Mouse (Mus musculus) midbrain, embryonic 16.5 days (tissue): ENCODE data around the gene Qtrt1. TPM values are rescaled to one million over a fixed set of nuclear protein-coding genes. Genes with fewer than 3 reads are reported as not detected.

Experiments
- ATAC-seq: fragments of 200-750 bp; cut with Nextera tagmentation; 2 replicates; pipeline ENCODE4 v1.8.0; 2017; ENCODE audit warnings: moderate TSS enrichment
- H3K27ac ChIP-seq: fragments of 300-500 bp; sonication (generic); 2 replicates; pipeline ENCODE4 v1.5.1; 2014; ENCODE audit warnings: mild to moderate bottlenecking, low read length, mixed read lengths
- H3K27me3 ChIP-seq: fragments of 300-500 bp; sonication (generic); 2 replicates; pipeline ENCODE4 v1.6.1; 2014; ENCODE audit warnings: low read depth, low read length, mixed read lengths; ENCODE audit not compliant: control insufficient read depth, insufficient read depth
- H3K36me3 ChIP-seq: fragments of 300-500 bp; sonication (generic); 2 replicates; pipeline ENCODE4 v1.6.1; 2014; ENCODE audit warnings: mild to moderate bottlenecking, low read length, moderate library complexity, mixed read lengths; ENCODE audit not compliant: control insufficient read depth, insufficient read depth
- H3K4me1 ChIP-seq: fragments of 300-500 bp; sonication (generic); 2 replicates; pipeline ENCODE4 v1.6.1; 2014; ENCODE audit warnings: mild to moderate bottlenecking, low read length, mixed read lengths; ENCODE audit not compliant: control insufficient read depth, insufficient read depth
- H3K4me2 ChIP-seq: fragments of 300-500 bp; sonication (generic); 2 replicates; pipeline ENCODE4 v1.6.1; 2014; ENCODE audit warnings: mild to moderate bottlenecking, low read length, mixed read lengths
- H3K4me3 ChIP-seq: fragments of 300-500 bp; sonication (generic); 2 replicates; pipeline ENCODE4 v1.5.1; 2014; ENCODE audit warnings: low read depth, mild to moderate bottlenecking, low read length, moderate library complexity, mixed read lengths
- H3K9ac ChIP-seq: fragments of 300-500 bp; sonication (generic); 2 replicates; pipeline ENCODE4 v1.6.1; 2014; ENCODE audit warnings: low read depth, low read length, mixed read lengths
- H3K9me3 ChIP-seq: fragments of 300-500 bp; sonication (generic); replicated peaks from 2 replicates; pipeline ENCODE4 v1.6.1; 2014; ENCODE audit warnings: mild to moderate bottlenecking, low read length, mixed read lengths; ENCODE audit not compliant: control insufficient read depth, poor library complexity, severe bottlenecking
- WGBS: fragments of 180-500 bp; shearing (Covaris S2); extraction: QIAGEN DNeasy Blood & Tissue Kit; methylation state at CpG from one replicate; pipeline ENCODE4 v1.1.7; 2014; 5-methylcytosine and 5-hydroxymethylcytosine counted together
- polyA plus RNA-seq: library from polyadenylated mRNA; unstranded; fragments of >200 nt; fragmentation: Nextera tagmentation; extraction: Ambion mirVana; gene quantifications from 2 replicates; pipeline ENCODE4 v1.2.1, GENCODE M21; 2015

Qtrt1 gene
- polyA plus RNA-seq, 1 experiment from 2014 or later: 54.0 TPM

DNA sequence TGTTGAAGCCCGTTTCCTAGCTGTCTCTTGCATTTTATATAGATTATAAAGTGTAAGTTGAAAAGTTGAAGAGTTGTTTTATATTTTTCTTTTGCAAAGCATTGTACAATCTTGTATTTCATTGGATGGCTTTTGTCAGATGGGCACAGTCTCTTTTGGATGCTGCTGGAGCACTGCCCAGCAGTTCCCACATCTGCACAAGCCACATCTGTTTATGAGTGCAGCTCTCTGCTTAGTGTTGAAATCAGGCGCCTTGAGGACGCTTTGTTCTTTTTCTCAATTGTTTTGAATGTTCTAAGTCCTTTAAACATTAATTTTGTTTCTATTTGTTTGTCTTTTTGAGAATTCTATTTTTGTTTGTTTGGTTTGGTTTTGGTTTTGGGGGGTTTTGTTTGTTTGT, 26.6 kb downstream of the Qtrt1 start:
- Histone ChIP-seq H3K4me1 (no peaks in the 10 kb centered on the region), H3K9me3 (no peaks in the 10 kb centered on the region), H3K36me3 (no peaks in the 10 kb centered on the region), H3K9ac (no peak overlapping the region), H3K4me2 (no peak overlapping the region), H3K4me3 (no peak overlapping the region), H3K27me3 (no peaks in the 10 kb centered on the region), H3K27ac (no peak overlapping the region)
- no peak for ATAC-seq
- 80% methylated on average over 3 of the region's 3 CpGs for WGBS

DNA sequence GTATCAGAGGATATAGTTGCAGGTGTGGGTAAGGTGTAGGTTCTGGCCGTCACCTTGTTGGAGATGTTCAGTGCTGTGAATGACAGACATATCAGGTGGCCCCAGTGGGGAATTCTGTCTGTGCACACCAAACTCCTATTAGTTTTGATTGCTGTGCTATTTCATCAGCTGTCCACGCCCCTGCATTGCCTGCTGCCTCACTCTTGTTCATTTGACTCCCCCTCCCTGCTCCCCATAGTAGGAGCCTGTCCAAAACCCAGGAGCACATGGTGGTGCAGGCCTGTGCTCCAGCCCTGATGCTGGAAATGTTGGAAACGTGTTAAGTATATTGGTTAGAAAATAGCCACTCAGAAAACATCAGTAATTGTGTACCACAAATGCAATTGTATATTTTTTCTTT, 27.8 kb downstream of the Qtrt1 start:
- ATAC-seq: no peak
- Histone ChIP-seq H3K36me3 (no peaks in the 10 kb centered on the region; the same call in 1 of the 2 replicates), H3K4me1 (no peaks in the 10 kb centered on the region), H3K27me3 (no peaks in the 10 kb centered on the region), H3K27ac (no peak overlapping the region), H3K9ac (no peak overlapping the region), H3K9me3 (no peaks in the 10 kb centered on the region), H3K4me2 (no peak overlapping the region), H3K4me3 (no peak overlapping the region)
- WGBS: 73% methylated on average over 3 of the region's 3 CpGs

DNA sequence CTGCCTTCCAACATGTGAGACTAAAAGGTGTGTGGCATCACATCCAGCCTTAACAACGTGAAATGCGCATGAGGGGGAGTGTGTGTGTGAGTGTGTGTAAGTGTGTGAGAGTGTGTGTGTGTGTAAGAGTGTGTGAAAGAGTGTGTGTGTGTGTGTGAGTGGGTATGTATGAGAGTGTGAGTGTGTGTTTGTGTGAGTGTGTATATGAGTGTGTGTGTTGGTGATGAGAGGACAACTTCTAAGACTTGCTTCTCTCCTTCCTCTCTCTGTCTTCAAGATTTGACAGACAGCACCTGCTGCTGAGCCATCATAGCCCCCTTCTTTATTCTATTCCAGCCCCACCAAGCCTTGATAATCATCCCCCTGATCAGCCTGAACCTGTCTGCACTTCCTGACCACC, 28.3 kb downstream of the Qtrt1 start:
- Histone ChIP-seq H3K4me3 (no peak overlapping the region), H3K4me2 (no peak overlapping the region), H3K9ac (no peak overlapping the region), H3K9me3 (no peaks in the 10 kb centered on the region), H3K4me1 (no peaks in the 10 kb centered on the region), H3K36me3 (no peaks in the 10 kb centered on the region; the same call in 1 of the 2 replicates), H3K27me3 (no peaks in the 10 kb centered on the region), H3K27ac (no peak overlapping the region)
- ATAC-seq: no peak
- 98% methylated on average over 2 of the region's 2 CpGs for WGBS

DNA sequence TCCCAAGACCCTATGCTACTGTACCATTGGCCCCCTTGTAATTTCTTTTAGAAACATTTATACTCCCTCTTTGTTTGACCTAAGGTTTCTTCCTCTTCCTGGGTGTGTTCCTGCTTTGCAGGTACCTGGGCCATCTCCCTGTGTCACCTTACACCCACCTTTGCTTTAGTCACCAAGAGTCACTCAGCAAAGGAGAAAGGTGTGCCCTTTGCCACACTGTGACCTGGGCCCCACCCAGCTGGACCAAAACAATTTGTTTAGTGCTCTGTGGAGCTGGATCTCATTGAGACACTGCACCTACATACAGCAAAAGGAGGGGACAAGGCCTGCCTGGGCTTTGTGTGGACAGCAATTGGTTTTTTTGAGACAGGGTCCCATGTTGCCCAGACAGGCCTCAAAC, 28.8 kb downstream of the Qtrt1 start:
- Histone ChIP-seq H3K4me1 (no peaks in the 10 kb centered on the region), H3K4me3 (no peak overlapping the region), H3K9me3 (no peaks in the 10 kb centered on the region), H3K9ac (no peak overlapping the region), H3K4me2 (no peak overlapping the region), H3K27me3 (no peaks in the 10 kb centered on the region), H3K27ac (no peak overlapping the region), H3K36me3 (no peaks in the 10 kb centered on the region; the same call in 1 of the 2 replicates)
- ATAC-seq: no peak

DNA sequence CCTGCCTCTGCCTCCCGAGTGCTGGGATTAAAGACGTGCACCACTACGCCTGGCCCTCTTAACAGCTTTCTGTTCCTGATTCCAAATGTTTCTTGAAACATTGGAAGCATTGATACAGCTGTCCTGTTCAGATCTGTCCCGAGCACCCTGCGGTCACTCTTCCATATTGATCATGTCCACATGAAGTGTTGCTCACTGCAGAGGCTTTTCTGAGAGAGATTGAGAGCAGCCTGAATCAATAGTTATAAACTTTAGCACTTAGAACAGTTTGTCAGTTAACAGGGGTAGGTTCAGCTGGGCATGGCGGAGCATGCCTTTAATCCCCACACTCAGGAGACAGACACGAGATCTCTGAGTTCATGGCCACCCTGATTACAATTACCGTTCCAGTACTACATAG, 32.2 kb downstream of the Qtrt1 start:
- Histone ChIP-seq H3K4me1 (no peaks in the 10 kb centered on the region), H3K4me3 (no peak overlapping the region), H3K27me3 (no peaks in the 10 kb centered on the region), H3K9me3 (no peaks in the 10 kb centered on the region), H3K9ac (no peak overlapping the region), H3K27ac (no peak overlapping the region), H3K4me2 (no peak overlapping the region), H3K36me3 (no peaks in the 10 kb centered on the region; the same call in 1 of the 2 replicates)
- WGBS: 95% methylated on average over 8 of the region's 8 CpGs
- ATAC-seq: no peak

DNA sequence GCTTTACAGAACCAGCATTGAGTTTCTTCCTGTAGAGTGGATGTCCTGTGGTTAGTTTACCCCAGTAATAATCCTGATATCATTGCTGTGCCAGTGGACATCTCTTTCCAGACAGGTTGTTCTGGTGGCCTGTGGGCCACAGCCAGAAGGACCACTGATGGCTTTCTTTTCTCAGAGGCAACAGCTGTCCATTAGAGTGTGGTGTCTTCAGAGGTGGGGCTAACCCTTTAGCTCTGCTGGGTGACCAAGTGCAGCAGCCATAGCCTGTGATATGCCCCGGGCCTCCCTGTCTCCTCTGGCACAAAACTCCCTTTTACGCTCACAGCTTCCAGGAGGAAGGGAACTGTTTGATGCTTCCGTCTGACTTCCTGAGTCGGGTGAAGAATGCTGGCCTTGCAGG, 32.9 kb downstream of the Qtrt1 start:
- Histone ChIP-seq H3K4me1 (no peaks in the 10 kb centered on the region), H3K4me2 (no peak overlapping the region), H3K9me3 (no peaks in the 10 kb centered on the region), H3K27ac (no peak overlapping the region), H3K4me3 (no peak overlapping the region), H3K36me3 (no peaks in the 10 kb centered on the region; the same call in 1 of the 2 replicates), H3K9ac (no peak overlapping the region), H3K27me3 (no peaks in the 10 kb centered on the region)
- 94% methylated on average over 4 of the region's 4 CpGs for WGBS
- ATAC-seq: no peak

DNA sequence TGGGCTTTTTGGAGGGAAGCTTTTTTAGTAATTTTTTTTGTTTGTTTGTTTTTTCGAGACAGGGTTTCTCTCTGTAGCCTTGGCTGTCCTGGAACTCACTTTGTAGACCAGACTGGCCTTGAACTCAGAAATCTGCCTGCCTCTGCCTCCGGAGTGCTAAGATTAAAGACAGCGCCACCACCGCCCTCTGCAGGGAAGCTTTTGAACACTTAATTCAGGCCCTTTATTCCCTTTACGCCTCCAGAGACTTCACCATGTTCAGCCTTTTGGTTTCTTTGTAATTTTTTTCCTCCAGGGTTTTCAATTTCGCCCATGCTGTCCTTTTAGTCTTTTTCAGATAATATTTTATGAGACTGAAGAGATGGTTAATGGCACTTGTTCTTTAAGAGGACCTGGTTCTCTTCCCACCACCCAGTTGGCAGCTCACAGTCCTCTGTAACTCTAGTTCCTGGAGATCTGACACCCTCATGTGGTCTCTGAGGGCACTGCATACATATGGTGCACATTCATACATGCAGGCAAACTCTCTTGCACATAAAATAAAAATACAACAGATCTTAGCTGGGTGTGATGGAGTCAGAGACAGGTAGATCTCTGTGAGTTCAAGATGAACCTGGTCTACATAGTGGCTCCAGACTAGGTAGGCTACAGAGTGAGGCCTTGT, 33.6 kb downstream of the Qtrt1 start:
- H3K4me2 ChIP-seq: no peak overlapping the region
- ATAC-seq: no peak
- H3K4me3 ChIP-seq: no peak overlapping the region
- H3K27me3 ChIP-seq: no peaks in the 10 kb centered on the region
- 93% methylated on average over 6 of the region's 6 CpGs for WGBS
- no peak overlapping the region for H3K27ac ChIP-seq
- H3K9me3 ChIP-seq: no peaks in the 10 kb centered on the region
- no peak overlapping the region for H3K9ac ChIP-seq
- no peaks in the 10 kb centered on the region; the same call in 1 of the 2 replicates for H3K36me3 ChIP-seq
- no peaks in the 10 kb centered on the region for H3K4me1 ChIP-seq

DNA sequence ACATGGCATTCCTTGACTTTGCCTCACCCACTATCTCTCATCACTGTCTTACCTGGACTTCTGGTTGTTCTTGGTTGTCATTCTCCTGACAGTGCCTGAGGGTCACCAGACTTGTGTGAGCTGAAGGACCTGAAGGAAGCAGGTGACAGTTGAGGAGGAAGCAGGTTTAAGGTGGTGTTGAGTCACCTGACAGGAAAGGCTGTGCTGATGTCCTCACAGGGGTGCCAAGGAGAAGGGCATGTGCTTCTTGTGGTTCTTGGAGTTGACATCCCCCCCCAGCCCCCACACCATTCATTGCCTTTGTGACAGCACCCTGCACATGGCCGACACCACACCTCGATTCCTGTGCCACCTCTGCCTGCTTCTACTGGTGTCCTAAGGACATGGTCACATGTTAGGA, 36.1 kb downstream of the Qtrt1 start:
- no peaks in the 10 kb centered on the region; the same call in 1 of the 2 replicates for H3K4me1 ChIP-seq
- no peak overlapping the region for H3K9ac ChIP-seq
- 95% methylated on average over 2 of the region's 2 CpGs for WGBS
- no peak for ATAC-seq
- H3K4me3 ChIP-seq: no peak overlapping the region
- no peak overlapping the region for H3K27ac ChIP-seq
- no peaks in the 10 kb centered on the region for H3K9me3 ChIP-seq
- no peaks in the 10 kb centered on the region for H3K27me3 ChIP-seq
- no peaks in the 10 kb centered on the region; the same call in 1 of the 2 replicates for H3K36me3 ChIP-seq
- H3K4me2 ChIP-seq: no peak overlapping the region

DNA sequence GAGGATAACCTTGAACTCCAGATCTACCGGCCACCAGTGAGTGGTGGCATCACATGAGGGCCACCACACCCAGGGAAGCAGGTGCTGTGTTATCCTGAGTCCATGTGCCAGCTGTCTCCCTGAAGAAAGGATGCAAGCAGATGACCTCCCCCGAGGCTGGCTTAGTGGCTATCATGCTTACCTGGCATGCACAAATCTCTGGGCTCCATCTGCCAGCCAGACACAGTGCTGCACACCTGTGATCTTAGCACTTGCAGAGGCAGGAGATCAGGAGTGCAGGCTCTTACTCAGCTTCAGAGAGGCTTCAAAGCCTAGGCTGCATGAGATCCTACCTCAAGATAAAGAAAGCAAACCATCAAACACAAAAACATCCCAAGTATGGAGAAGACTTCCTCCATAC, 38.1 kb downstream of the Qtrt1 start:
- H3K36me3 ChIP-seq: no peaks in the 10 kb centered on the region; the same call in 1 of the 2 replicates
- H3K4me3 ChIP-seq: no peak overlapping the region
- no peak overlapping the region for H3K4me2 ChIP-seq
- no peak overlapping the region for H3K9ac ChIP-seq
- no peak overlapping the region for H3K27ac ChIP-seq
- no peaks in the 10 kb centered on the region; the same call in 1 of the 2 replicates for H3K4me1 ChIP-seq
- H3K9me3 ChIP-seq: no peaks in the 10 kb centered on the region
- no peaks in the 10 kb centered on the region for H3K27me3 ChIP-seq
- 89% methylated on average over 2 of the region's 2 CpGs for WGBS
- no peak for ATAC-seq
